Mouse (Mus musculus) adrenal gland, postnatal 0 days (tissue): Measurements from ENCODE around the gene Kcnf1. TPM values are rescaled to one million over a fixed set of nuclear protein-coding genes. Genes with fewer than 3 reads are reported as not detected.

Experiments
- polyA plus RNA-seq: library from polyadenylated mRNA; unstranded; fragments of >200 nt; fragmentation: Nextera tagmentation; extraction: Ambion mirVana; gene quantifications from 2 replicates; pipeline ENCODE4 v1.2.1, GENCODE M21; 2015

Kcnf1 gene
- 0.03 and 0.24 TPM in 2 replicates for polyA plus RNA-seq

GRCm38 (mm10) chr12:17176757-17177092, at the start of gene Kcnf1:
Kcnf1 (minus strand) TSS chr12:17176888.

Other genes with a start within 250 kb of the Kcnf1 start
- 6.8 and 9.8 TPM in 2 replicates for gene Pqlc3, start 176.5 kb downstream of the Kcnf1 start, polyA plus RNA-seq
- 0.08 and 0.25 TPM in 2 replicates for gene 2410004P03Rik, start 165.2 kb downstream of the Kcnf1 start, polyA plus RNA-seq
- 264 and 301 TPM in 2 replicates for gene Pdia6, start 89.7 kb upstream of the Kcnf1 start, polyA plus RNA-seq
- 0.79 and 0.80 TPM in 2 replicates for gene Atp6v1c2, start 152.5 kb upstream of the Kcnf1 start, polyA plus RNA-seq
- 7.3 and 9.7 TPM in 2 replicates for gene Nol10, start 171.6 kb upstream of the Kcnf1 start, polyA plus RNA-seq